Mouse (Mus musculus) left cerebral cortex, adult 9 months (tissue): Measurements from ENCODE around the gene Tmub2.

Source experiments
- DNase-seq, 2 experiments: peaks; one replicate each; pipeline ENCODE4 v3.0.0; 2022; ENCODE audit warnings: low spot score in 2 of 2

Gene Tmub2

GRCm38 (mm10) chr11:102327250-102327649, 42.5 kb downstream of the Tmub2 start:
- no peak for DNase-seq

- no peak for DNase-seq
These were observed 43.1 kb downstream of the Tmub2 start for GRCm38 (mm10) chr11:102327839-102328238.

- no peak for DNase-seq
These were observed 44.8 kb downstream of the Tmub2 start for GRCm38 (mm10) chr11:102329518-102329917.

- no peak for DNase-seq
These were observed 45.3 kb downstream of the Tmub2 start for GRCm38 (mm10) chr11:102330039-102330438.

GRCm38 (mm10) chr11:102331806-102332205, 47.1 kb downstream of the Tmub2 start:
- no peak for DNase-seq

GRCm38 (mm10) chr11:102333061-102333460, 48.3 kb downstream of the Tmub2 start:
- DNase-seq: no peak

GRCm38 (mm10) chr11:102334010-102334409, 49.3 kb downstream of the Tmub2 start:
- no peak for DNase-seq

GRCm38 (mm10) chr11:102334973-102335700, 50.4 kb downstream of the Tmub2 start:
- DNase-seq: no peak

GRCm38 (mm10) chr11:102336191-102336590, 51.5 kb downstream of the Tmub2 start:
- no peak for DNase-seq

GRCm38 (mm10) chr11:102337921-102338320, 53.2 kb downstream of the Tmub2 start:
- DNase-seq: no peak

- peak in 1 of 2 experiments; percentile 61 for DNase-seq
These were observed 53.8 kb downstream of the Tmub2 start for GRCm38 (mm10) chr11:102338561-102338960.
